Mouse (Mus musculus): ENCODE data around the gene Akr1a1. TPM values are rescaled to one million over a fixed set of nuclear protein-coding genes. Genes with fewer than 3 reads are reported as not detected.
"Not testable (repeated sequence)": the region's sequence is repeated elsewhere in the genome, so short reads cannot be mapped to it uniquely, and the experiment has no call there.

Gene Akr1a1
- polyA plus RNA-seq, 1 experiment from 2014 or later: 609 TPM

- no peaks in the 10 kb centered on the region; the same call in 1 of the 2 replicates for H3K4me1 ChIP-seq (replicated peaks; ENCODE audit: control insufficient read depth, insufficient read depth, low read length)
- H3K27ac ChIP-seq (ENCODE audit: low read depth, low read length): no peak overlapping the region
- H3K4me2 ChIP-seq (replicated peaks; ENCODE audit: low read depth, low read length): no peak overlapping the region
- DNase-seq (ENCODE audit: low spot score) (no peak), ATAC-seq (ENCODE audit: low FRiP score) (no peak)
- H3K4me3 ChIP-seq (ENCODE audit: low read depth, low read length): peak overlapping the region; percentile 56
- peak overlapping the region; percentile 67; the same call in 1 of the 2 replicates for H3K9ac ChIP-seq (ENCODE audit: low read depth, low read length)
- no peaks in the 10 kb centered on the region for H3K9me3 ChIP-seq (ENCODE audit: control insufficient read depth, low read length)
- peaks cover 4% of the 10 kb centered on the region; the same call in 1 of the 2 replicates for H3K36me3 ChIP-seq (ENCODE audit: control insufficient read depth, insufficient read depth, low read length)
- WGBS: 81% methylated on average over 2 of the region's 2 CpGs
- H3K27me3 ChIP-seq (ENCODE audit: control insufficient read depth, insufficient read depth, low read length): no peaks in the 10 kb centered on the region
These were observed 33.2 kb upstream of the Akr1a1 start for GRCm38 (mm10) chr4:116684665-116685064.

GRCm38 (mm10) chr4:116683957-116684356 is 32.5 kb upstream of the Akr1a1 start:
- DNase-seq (ENCODE audit: low spot score) (no peak), ATAC-seq (ENCODE audit: low FRiP score) (no peak)
- Histone ChIP-seq H3K9me3 (ENCODE audit: control insufficient read depth, low read length) (no peaks in the 10 kb centered on the region), H3K4me3 (ENCODE audit: low read depth, low read length) (no peak overlapping the region), H3K4me2 (replicated peaks; ENCODE audit: low read depth, low read length) (no peak overlapping the region), H3K36me3 (ENCODE audit: control insufficient read depth, insufficient read depth, low read length) (peaks cover 3% of the 10 kb centered on the region; the same call in 1 of the 2 replicates), H3K27me3 (ENCODE audit: control insufficient read depth, insufficient read depth, low read length) (no peaks in the 10 kb centered on the region), H3K9ac (ENCODE audit: low read depth, low read length) (no peak overlapping the region), H3K4me1 (replicated peaks; ENCODE audit: control insufficient read depth, insufficient read depth, low read length) (no peaks in the 10 kb centered on the region; the same call in 1 of the 2 replicates), H3K27ac (ENCODE audit: low read depth, low read length) (no peak overlapping the region)
- WGBS: 90% methylated on average over 4 of the region's 4 CpGs

- H3K4me3 ChIP-seq (ENCODE audit: low read depth, low read length); H3K36me3 ChIP-seq (ENCODE audit: control insufficient read depth, insufficient read depth, low read length); H3K27ac ChIP-seq (ENCODE audit: low read depth, low read length); H3K9ac ChIP-seq (ENCODE audit: low read depth, low read length); H3K4me2 ChIP-seq (replicated peaks; ENCODE audit: low read depth, low read length); DNase-seq (ENCODE audit: low spot score); H3K4me1 ChIP-seq (replicated peaks; ENCODE audit: control insufficient read depth, insufficient read depth, low read length); H3K9me3 ChIP-seq (ENCODE audit: control insufficient read depth, low read length); H3K27me3 ChIP-seq (ENCODE audit: control insufficient read depth, insufficient read depth, low read length); ATAC-seq (ENCODE audit: low FRiP score): not testable (repeated sequence)
- 94% methylated on average over 4 of the region's 4 CpGs for WGBS
These were observed 29.0 kb upstream of the Akr1a1 start for GRCm38 (mm10) chr4:116680521-116680920.

GRCm38 (mm10) chr4:116679141-116679540 is 27.7 kb upstream of the Akr1a1 start:
- H3K9ac ChIP-seq (ENCODE audit: low read depth, low read length): no peak overlapping the region
- 77% methylated on average over 5 of the region's 5 CpGs for WGBS
- H3K36me3 ChIP-seq (ENCODE audit: control insufficient read depth, insufficient read depth, low read length): no peaks in the 10 kb centered on the region
- H3K4me2 ChIP-seq (replicated peaks; ENCODE audit: low read depth, low read length): no peak overlapping the region
- no peak overlapping the region for H3K4me3 ChIP-seq (ENCODE audit: low read depth, low read length)
- no peak overlapping the region for H3K27ac ChIP-seq (ENCODE audit: low read depth, low read length)
- no peaks in the 10 kb centered on the region for H3K9me3 ChIP-seq (ENCODE audit: control insufficient read depth, low read length)
- DNase-seq (ENCODE audit: low spot score) (no peak), ATAC-seq (ENCODE audit: low FRiP score) (no peak)
- H3K27me3 ChIP-seq (ENCODE audit: control insufficient read depth, insufficient read depth, low read length): no peaks in the 10 kb centered on the region
- no peaks in the 10 kb centered on the region for H3K4me1 ChIP-seq (replicated peaks; ENCODE audit: control insufficient read depth, insufficient read depth, low read length)

GRCm38 (mm10) chr4:116677808-116678207 is 26.3 kb upstream of the Akr1a1 start:
- ATAC-seq (ENCODE audit: low FRiP score) (no peak), DNase-seq (ENCODE audit: low spot score) (no peak)
- 94% methylated on average over 1 of the region's 1 CpGs for WGBS
- no peak overlapping the region for H3K4me2 ChIP-seq (replicated peaks; ENCODE audit: low read depth, low read length)
- H3K36me3 ChIP-seq (ENCODE audit: control insufficient read depth, insufficient read depth, low read length): no peaks in the 10 kb centered on the region
- no peaks in the 10 kb centered on the region for H3K9me3 ChIP-seq (ENCODE audit: control insufficient read depth, low read length)
- H3K9ac ChIP-seq (ENCODE audit: low read depth, low read length): no peak overlapping the region
- no peaks in the 10 kb centered on the region for H3K4me1 ChIP-seq (replicated peaks; ENCODE audit: control insufficient read depth, insufficient read depth, low read length)
- H3K27me3 ChIP-seq (ENCODE audit: control insufficient read depth, insufficient read depth, low read length): no peaks in the 10 kb centered on the region
- H3K27ac ChIP-seq (ENCODE audit: low read depth, low read length): no peak overlapping the region
- no peak overlapping the region for H3K4me3 ChIP-seq (ENCODE audit: low read depth, low read length)

- Histone ChIP-seq H3K9me3 (ENCODE audit: control insufficient read depth, low read length) (no peaks in the 10 kb centered on the region), H3K27me3 (ENCODE audit: control insufficient read depth, insufficient read depth, low read length) (no peaks in the 10 kb centered on the region), H3K4me3 (ENCODE audit: low read depth, low read length) (no peak overlapping the region), H3K4me2 (replicated peaks; ENCODE audit: low read depth, low read length) (no peak overlapping the region), H3K36me3 (ENCODE audit: control insufficient read depth, insufficient read depth, low read length) (no peaks in the 10 kb centered on the region), H3K9ac (ENCODE audit: low read depth, low read length) (no peak overlapping the region), H3K4me1 (replicated peaks; ENCODE audit: control insufficient read depth, insufficient read depth, low read length) (no peaks in the 10 kb centered on the region), H3K27ac (ENCODE audit: low read depth, low read length) (no peak overlapping the region)
- 88% methylated on average over 3 of the region's 3 CpGs for WGBS
- no peak for ATAC-seq (ENCODE audit: low FRiP score)
- DNase-seq (ENCODE audit: low spot score): no peak
These were observed 24.5 kb upstream of the Akr1a1 start for GRCm38 (mm10) chr4:116676027-116676426.

- ATAC-seq (ENCODE audit: low FRiP score); H3K9ac ChIP-seq (ENCODE audit: low read depth, low read length); H3K4me3 ChIP-seq (ENCODE audit: low read depth, low read length); H3K9me3 ChIP-seq (ENCODE audit: control insufficient read depth, low read length); H3K36me3 ChIP-seq (ENCODE audit: control insufficient read depth, insufficient read depth, low read length); H3K4me1 ChIP-seq (replicated peaks; ENCODE audit: control insufficient read depth, insufficient read depth, low read length); H3K27ac ChIP-seq (ENCODE audit: low read depth, low read length); H3K4me2 ChIP-seq (replicated peaks; ENCODE audit: low read depth, low read length); DNase-seq (ENCODE audit: low spot score); H3K27me3 ChIP-seq (ENCODE audit: control insufficient read depth, insufficient read depth, low read length): not testable (repeated sequence)
- 90% methylated on average over 6 of the region's 6 CpGs for WGBS
These were observed 23.3 kb upstream of the Akr1a1 start for GRCm38 (mm10) chr4:116674761-116675160.

GRCm38 (mm10) chr4:116672785-116673184 is 21.3 kb upstream of the Akr1a1 start:
- 70% methylated on average over 2 of the region's 2 CpGs for WGBS
- no peak overlapping the region for H3K4me3 ChIP-seq (ENCODE audit: low read depth, low read length)
- H3K36me3 ChIP-seq (ENCODE audit: control insufficient read depth, insufficient read depth, low read length): no peaks in the 10 kb centered on the region

GRCm38 (mm10) chr4:116669291-116669690 is 17.8 kb upstream of the Akr1a1 start:
- Histone ChIP-seq H3K4me2 (replicated peaks; ENCODE audit: low read depth, low read length) (no peak overlapping the region), H3K9ac (ENCODE audit: low read depth, low read length) (no peak overlapping the region), H3K27me3 (ENCODE audit: control insufficient read depth, insufficient read depth, low read length) (no peaks in the 10 kb centered on the region), H3K9me3 (ENCODE audit: control insufficient read depth, low read length) (no peaks in the 10 kb centered on the region), H3K27ac (ENCODE audit: low read depth, low read length) (no peak overlapping the region), H3K4me1 (replicated peaks; ENCODE audit: control insufficient read depth, insufficient read depth, low read length) (no peaks in the 10 kb centered on the region), H3K4me3 (ENCODE audit: low read depth, low read length) (no peak overlapping the region), H3K36me3 (ENCODE audit: control insufficient read depth, insufficient read depth, low read length) (no peaks in the 10 kb centered on the region)
- WGBS: 52% methylated on average over 2 of the region's 2 CpGs
- ATAC-seq (ENCODE audit: low FRiP score): no peak
- DNase-seq (ENCODE audit: low spot score): no peak

More at GRCm38 (mm10) chr4:116672785-116673184, 21.3 kb upstream of the Akr1a1 start:
- H3K4me1 ChIP-seq (replicated peaks; ENCODE audit: control insufficient read depth, insufficient read depth, low read length): no peaks in the 10 kb centered on the region
- H3K27ac ChIP-seq (ENCODE audit: low read depth, low read length): no peak overlapping the region
- DNase-seq (ENCODE audit: low spot score): no peak
- ATAC-seq (ENCODE audit: low FRiP score): no peak
- no peak overlapping the region for H3K4me2 ChIP-seq (replicated peaks; ENCODE audit: low read depth, low read length)
- H3K27me3 ChIP-seq (ENCODE audit: control insufficient read depth, insufficient read depth, low read length): no peaks in the 10 kb centered on the region
- no peaks in the 10 kb centered on the region for H3K9me3 ChIP-seq (ENCODE audit: control insufficient read depth, low read length)
- no peak overlapping the region for H3K9ac ChIP-seq (ENCODE audit: low read depth, low read length)

All from hindbrain, embryonic 11.5 days (tissue).